Mouse (Mus musculus) activated CD4-positive, CD25-positive, alpha-beta regulatory T cell (primary cell): ENCODE results near the gene Scn8a. TPM values are rescaled to one million over a fixed set of nuclear protein-coding genes. Genes with fewer than 3 reads are reported as not detected.

Experiments used
- polyA plus RNA-seq, 2 experiments: library from polyadenylated mRNA; unstranded; fragments of 100-300 nt; shearing (Covaris generic); gene quantifications; one replicate each; pipeline ENCODE4 v1.2.1; 2017

Scn8a gene
- 1 to 10 TPM in 1 of 2 experiments, not detected in 1; 1.7 TPM for polyA plus RNA-seq

GRCm38 (mm10) chr15:100869558-100869957 is at the start of gene Scn8a:
Scn8a (plus strand) TSS chr15:100869858.

GRCm38 (mm10) chr15:101047194-101047555 is 177.5 kb downstream of the Scn8a start, which contains the start of gene Gm47841:
Gm47841 (minus strand) TSS chr15:101047397.

GRCm38 (mm10) chr15:101077813-101078730 is 208.4 kb downstream of the Scn8a start, which contains the start of gene Fignl2:
Fignl2 (minus strand) TSS chr15:101078567.

Other genes with a start within 250 kb of the Scn8a start
- gene Smagp, start 232.9 kb upstream of the Scn8a start, polyA plus RNA-seq: 1 to 10 TPM in 1 of 2 experiments, under 1 TPM in 1; 0.76 to 2.0 TPM
- 100 to 1,000 TPM; 729 to 768 TPM for gene Bin2, start 200.3 kb upstream of the Scn8a start, polyA plus RNA-seq
- 10 to 100 TPM; 17.7 to 24.2 TPM for gene Cela1, start 181.9 kb upstream of the Scn8a start, polyA plus RNA-seq
- 100 to 1,000 TPM in 1 of 2 experiments, 10 to 100 TPM in 1; 92.9 to 164 TPM for gene Galnt6, start 140.5 kb upstream of the Scn8a start, polyA plus RNA-seq
- 10 to 100 TPM; 13.1 to 19.4 TPM for gene Slc4a8, start 108.1 kb upstream of the Scn8a start, polyA plus RNA-seq
- gene Gm47841, start 177.5 kb downstream of the Scn8a start, polyA plus RNA-seq: not detected
- gene Fignl2, start 208.7 kb downstream of the Scn8a start, polyA plus RNA-seq: not detected
- not detected for gene Ankrd33, start 245.9 kb downstream of the Scn8a start, polyA plus RNA-seq